Mouse (Mus musculus): ENCODE data around the gene Fbxo34.

GRCm38 (mm10) chr14:47513606-47514005 is 63.4 kb downstream of the Fbxo34 start:
- TF ChIP-seq GATA1 (IDR thresholded peaks at IDR 0.05; ENCODE audit: borderline replicate concordance, low read length) (no peak), FLI1 (IDR thresholded peaks at IDR 0.05; ENCODE audit: low read length) (no peak)
